In the genomic region with DNA sequence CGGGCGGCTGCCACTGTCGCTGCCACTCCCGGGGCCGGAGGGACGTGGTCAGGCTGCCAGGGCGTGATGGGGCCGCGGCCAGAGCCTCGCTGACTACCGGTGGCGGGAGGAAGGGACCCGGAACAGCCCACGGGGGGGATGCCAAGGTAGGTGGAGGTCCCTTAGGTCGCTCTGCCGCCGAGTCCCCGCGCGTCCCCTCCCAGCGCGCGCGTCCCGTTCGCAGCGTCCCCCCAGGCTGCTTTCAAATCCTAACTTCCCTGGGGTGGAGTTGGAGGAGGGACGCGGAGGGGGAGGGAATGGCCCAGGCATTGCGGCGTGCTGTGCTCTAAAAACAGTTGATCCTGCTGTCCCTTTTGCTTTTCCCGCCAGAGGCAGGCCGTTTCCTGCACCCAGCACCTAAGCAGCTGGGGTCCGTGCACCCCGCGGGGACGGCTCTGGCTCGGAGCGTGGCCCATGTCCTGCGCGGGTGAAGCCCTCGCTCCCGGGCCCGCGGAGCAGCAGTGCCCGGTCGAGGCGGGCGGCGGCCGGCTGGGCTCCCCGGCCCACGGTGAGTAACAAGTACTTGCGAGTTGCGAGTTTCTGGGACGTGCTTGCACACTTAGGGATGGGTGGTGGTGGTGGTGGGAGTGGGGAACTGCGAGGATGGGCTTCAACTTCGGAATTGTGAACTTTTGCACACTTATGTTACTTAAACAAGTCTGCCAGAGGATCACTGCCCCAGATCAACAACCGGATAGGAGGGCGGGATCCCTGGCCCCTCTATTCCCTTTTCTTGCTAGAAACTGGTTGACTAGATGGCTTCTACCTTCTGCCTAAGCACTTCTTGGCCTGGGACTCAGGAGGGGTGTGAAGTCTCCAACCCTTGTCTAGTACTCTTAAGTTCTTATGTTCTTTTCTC, we compare ENCODE assay signal across 8 mouse cellular contexts. TPM values are rescaled to one million over a fixed set of nuclear protein-coding genes. Genes with fewer than 3 reads are reported as not detected.
DNase-seq lines count a peak whose midpoint lies in the region; ATAC-seq and TF ChIP-seq lines count a peak whose summit lies in the region.

No protein-coding gene starts in this region.

- H3K9ac ChIP-seq in hindbrain, embryonic 16.5 days (ENCODE audit: low read depth, low read length), result peak overlapping the region; percentile 78
- H3K9ac ChIP-seq in liver, adult 2 months (ENCODE audit: low read depth, low read length), result peak overlapping the region; percentile 96
- H3K9ac ChIP-seq in stomach, embryonic 15.5 days, result peak overlapping the region; percentile 68

- TF ChIP-seq POLR2A in bone marrow macrophage, adult 2 months (IDR thresholded peaks at IDR 0.05; ENCODE audit: borderline replicate concordance, low read depth, low read length), result no peak
- TF ChIP-seq POLR2A in liver, adult 2 months (IDR thresholded peaks at IDR 0.05; ENCODE audit: extremely low read depth, insufficient read depth, low read length), result no peak

- peaks cover 5% of the 10 kb centered on the region; the same call in 1 of the 2 replicates for H3K79me2 ChIP-seq in liver, adult 2 months (ENCODE audit: control insufficient read depth, insufficient read depth, low read length)

- H3K4me1 ChIP-seq in bone marrow macrophage, adult 2 months (ENCODE audit: control insufficient read depth, insufficient read depth, low read length), result peaks cover 19% of the 10 kb centered on the region
- H3K4me1 ChIP-seq in hindbrain, embryonic 16.5 days (ENCODE audit: control insufficient read depth, insufficient read depth, low read depth, low read length), result peaks cover 7% of the 10 kb centered on the region
- peaks cover 7% of the 10 kb centered on the region for H3K4me1 ChIP-seq in liver, adult 2 months (ENCODE audit: control insufficient read depth, insufficient read depth, low read length)
- H3K4me1 ChIP-seq in stomach, embryonic 15.5 days, result peaks cover 3% of the 10 kb centered on the region; the same call in 1 of the 2 replicates

- peak overlapping the region; percentile 79 for H3K4me3 ChIP-seq in bone marrow macrophage, adult 2 months (ENCODE audit: insufficient read depth, low read length)
- peak overlapping the region; percentile 68 for H3K4me3 ChIP-seq in hindbrain, embryonic 16.5 days (ENCODE audit: low read length)
- H3K4me3 ChIP-seq in liver, adult 2 months (ENCODE audit: insufficient read depth, low read depth, low read length), result peak overlapping the region; percentile 97
- peak overlapping the region; percentile 83 for H3K4me3 ChIP-seq in stomach, embryonic 15.5 days (replicated peaks)

- H3K27ac ChIP-seq in bone marrow macrophage, adult 2 months (ENCODE audit: insufficient read depth, low read depth, low read length), result peak overlapping the region; percentile 67
- H3K27ac ChIP-seq in hindbrain, embryonic 16.5 days (ENCODE audit: low read depth, low read length), result 0 out of 2 replicates have a peak overlapping the region, but pooled peaks have one; percentile 25
- peak overlapping the region; percentile 81 for H3K27ac ChIP-seq in liver, adult 2 months (replicated peaks; ENCODE audit: insufficient read depth, low read depth, low read length)
- peak overlapping the region; percentile 86 for H3K27ac ChIP-seq in stomach, embryonic 15.5 days

- no peak for TF ChIP-seq CTCF in bone marrow macrophage, adult 2 months (IDR thresholded peaks at IDR 0.05; ENCODE audit: low read depth, low read length)
- TF ChIP-seq CTCF in liver, adult 2 months (IDR thresholded peaks at IDR 0.05; ENCODE audit: low read depth, low read length), result no peak

- WGBS in hindbrain, embryonic 16.5 days, result 2% methylated on average over 58 of the region's 60 CpGs
- under 1% methylated on average over 60 of the region's 60 CpGs for whole genome bisulfite sequencing in liver, adult 2 months
- under 1% methylated on average over 59 of the region's 60 CpGs for WGBS in stomach, embryonic 15.5 days

- no peaks in the 10 kb centered on the region; the same call in 1 of the 2 replicates for H3K27me3 ChIP-seq in hindbrain, embryonic 16.5 days (replicated peaks; ENCODE audit: control insufficient read depth, insufficient read depth, low read length)
- H3K27me3 ChIP-seq in liver, adult 2 months (ENCODE audit: control insufficient read depth, insufficient read depth, low read length), result no peaks in the 10 kb centered on the region
- no peaks in the 10 kb centered on the region for H3K27me3 ChIP-seq in stomach, embryonic 15.5 days (replicated peaks)

- H3K4me2 ChIP-seq in hindbrain, embryonic 16.5 days (ENCODE audit: low read length), result peak overlapping the region; percentile 100
- peak overlapping the region; percentile 73 for H3K4me2 ChIP-seq in stomach, embryonic 15.5 days

- H3K9me3 ChIP-seq in hindbrain, embryonic 16.5 days (ENCODE audit: control insufficient read depth, low read length), result no peaks in the 10 kb centered on the region
- no peaks in the 10 kb centered on the region for H3K9me3 ChIP-seq in stomach, embryonic 15.5 days

- DNase-seq in cerebellum, adult 9-10 months, result no peak
- peak; percentile 72 for DNase-seq in gastrocnemius, postnatal 10 days
- peak; percentile 63 for DNase-seq in liver, adult 2 months (ENCODE audit: extremely low read depth, low read depth, low spot score)

- H3K36me3 ChIP-seq in hindbrain, embryonic 16.5 days (ENCODE audit: control insufficient read depth, insufficient read depth, low read length), result no peaks in the 10 kb centered on the region
- 0 out of 2 replicates have a peak, but pooled peaks cover 1% of the 10 kb centered on the region for H3K36me3 ChIP-seq in liver, adult 2 months (ENCODE audit: control insufficient read depth, insufficient read depth, low read length)
- H3K36me3 ChIP-seq in stomach, embryonic 15.5 days, result no peaks in the 10 kb centered on the region; the same call in 1 of the 2 replicates

- ATAC-seq in cerebellum, adult (ENCODE audit: insufficient number of reproducible peaks, low FRiP score, low TSS enrichment), result peak; percentile 34; the same call in 1 of the 2 replicates
- ATAC-seq in hindbrain, embryonic 16.5 days, result peak; percentile 84
- ATAC-seq in monocyte, adult 5-6 weeks (replicated peaks; ENCODE audit: insufficient number of reproducible peaks, low FRiP score, low TSS enrichment, poor library complexity, severe bottlenecking), result peak; percentile 61
- ATAC-seq in stomach, embryonic 15.5 days (ENCODE audit: insufficient read depth, low FRiP score, low read depth), result peak; percentile 70

RNA-seq across cellular contexts. Expression of gene Mdfic, which starts 0.6 kb away (rescaled TPM):
- polyA plus RNA-seq in bone marrow macrophage, adult 2 months (2012; ENCODE audit: insufficient read depth, insufficient read length, missing spikeins), result 107 and 110 TPM in 2 replicates
- 10 to 100 TPM; 15.8 to 22.9 TPM for total RNA-seq in gastrocnemius, postnatal 10 days (2021)
- 1.2 and 2.0 TPM in 2 replicates for polyA plus RNA-seq in hindbrain, embryonic 16.5 days (2015; fragmentation: Nextera tagmentation; extraction: Ambion mirVana)
- 14.5 and 14.8 TPM in 2 replicates for total RNA-seq in liver, adult 2 months (2014; rRNA removed)
- 6.4 and 7.1 TPM in 2 replicates for polyA plus RNA-seq in liver, adult 2 months (2012; rRNA removed)
- total RNA-seq in monocyte, adult 5-6 weeks (2017), result 24.3 to 36.7 TPM (median 29.0 TPM) in 3 replicates
- polyA plus RNA-seq in stomach, embryonic 15.5 days (2015; fragmentation: Nextera tagmentation; extraction: Ambion mirVana), result 7.6 and 9.1 TPM in 2 replicates

Comparison
In these comparisons a context has a peak if more than half of its experiments do, and no peak if none do; other contexts are left out.
1. ATAC-seq: peak in every context shown above with its lines; median percentile 84 in hindbrain, embryonic 16.5 days; 70 in stomach, embryonic 15.5 days; 61 in monocyte, adult 5-6 weeks; 34 in cerebellum, adult.
2. H3K27ac ChIP-seq: peak in every context shown above with its lines; median percentile 86 in stomach, embryonic 15.5 days; 81 in liver, adult 2 months; 67 in bone marrow macrophage, adult 2 months; 25 in hindbrain, embryonic 16.5 days.
3. RNA of gene Mdfic, which starts 0.6 kb away (polyA plus RNA-seq): 107 to 110 TPM in bone marrow macrophage, adult 2 months; 7.6 to 9.1 TPM in stomach, embryonic 15.5 days, 6.4 to 7.1 TPM in liver, adult 2 months and 1.2 to 2.0 TPM in hindbrain, embryonic 16.5 days; every median in the first group is over 10 times any median in the second.
4. Peak in every context shown above with its lines, with median percentiles within 50 percentile points of each other: H3K4me3 ChIP-seq and H3K9ac ChIP-seq.